In the genomic region with DNA sequence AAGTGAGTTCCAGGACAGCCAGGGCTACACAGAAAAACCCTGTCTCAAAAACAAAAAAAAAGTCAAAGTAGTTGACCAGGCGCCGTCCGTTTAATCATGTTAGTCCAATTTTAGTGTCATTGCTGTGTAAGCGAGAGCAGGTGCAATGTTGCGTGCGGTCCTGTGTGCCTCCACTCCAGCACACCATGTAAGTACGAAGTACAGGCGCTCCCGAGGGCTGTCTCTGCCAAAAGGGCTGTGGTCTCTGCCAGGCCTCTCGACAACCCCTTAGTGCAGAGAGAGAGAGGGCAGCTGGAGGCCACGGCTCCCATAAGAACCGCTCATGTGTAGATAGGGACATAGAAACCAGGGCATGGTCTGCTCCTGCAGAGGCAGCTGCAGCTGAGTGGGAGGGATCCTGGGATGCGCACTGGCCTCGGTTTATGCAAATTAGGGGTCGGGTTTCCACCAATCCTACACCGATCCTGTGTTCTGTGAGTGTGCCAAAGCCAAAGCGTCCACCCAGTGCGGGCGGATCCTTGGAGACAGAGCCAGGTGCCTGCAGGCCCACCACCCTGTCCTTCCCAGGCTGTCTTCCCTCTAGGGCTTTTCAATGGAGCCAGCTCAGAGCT, we compare ENCODE assay signal across 9 mouse cellular contexts. TPM values are rescaled to one million over a fixed set of nuclear protein-coding genes. Genes with fewer than 3 reads are reported as not detected.
DNase-seq lines count a peak whose midpoint lies in the region; ATAC-seq lines count a peak whose summit lies in the region.
"Had no signal": no experiment of that assay in that cellular context is flagged by ENCODE, and none has a peak within 500 bp of the region (broad histone marks: within the 10 kb centered on the region; RNA-seq: fewer than 3 reads in every experiment).

No protein-coding gene starts in this region.

- WGBS in forebrain, embryonic 13.5 days = 40% methylated on average over 19 of the region's 19 CpGs

- peak overlapping the region; percentile 59; the same call in 1 of the 2 replicates for H3K27ac ChIP-seq in forebrain, embryonic 13.5 days

- intact Hi-C loops in heart, postnatal 25 days (cut with DNase I) = no loop called here

- H3K27me3 ChIP-seq in forebrain, embryonic 13.5 days = no peaks in the 10 kb centered on the region
- H3K27me3 ChIP-seq: CH12.LX had no signal

- ATAC-seq in forebrain, embryonic 13.5 days = peak; percentile 92
- ATAC-seq in cerebellum, adult (ENCODE audit: insufficient number of reproducible peaks, low FRiP score, low TSS enrichment) = no peak

- DNase-seq in heart, adult 11 months = peak; percentile 92
- DNase-seq in heart, postnatal 25 days (ENCODE audit: low spot score) = no peak
- DNase-seq in kidney, adult 18-20 months = peak; percentile 23
- peak; percentile 27 to 62 for DNase-seq in lung, postnatal 4 days
- peak; percentile 49 for DNase-seq in yolk sac, embryonic 10.5 days (ENCODE audit: low spot score)
- no peak for DNase-seq in thymus, postnatal 0 days (ENCODE audit: low spot score)

- peaks cover 7% of the 10 kb centered on the region for H3K4me1 ChIP-seq in forebrain, embryonic 13.5 days

- H3K9me3 ChIP-seq in forebrain, embryonic 13.5 days (replicated peaks) = no peaks in the 10 kb centered on the region

- H3K9ac ChIP-seq in forebrain, embryonic 13.5 days = peak overlapping the region; percentile 30; the same call in 1 of the 2 replicates

- no peak overlapping the region for H3K4me3 ChIP-seq in forebrain, embryonic 13.5 days

- H3K36me3 ChIP-seq in forebrain, embryonic 13.5 days (ENCODE audit: poor library complexity, severe bottlenecking) = peaks cover 46% of the 10 kb centered on the region

- H3K4me2 ChIP-seq in forebrain, embryonic 13.5 days = no peak overlapping the region

RNA-seq across cellular contexts. Expression of a gene that starts 23.5 kb away (rescaled TPM):
- total RNA-seq in heart, postnatal 25 days (2021) = 10 to 100 TPM in 1 of 2 experiments, 1 to 10 TPM in 1; 8.5 to 10.3 TPM
- 54.6 and 60.4 TPM in 2 replicates for polyA plus RNA-seq in forebrain, embryonic 13.5 days (2015; fragmentation: Nextera tagmentation; extraction: Ambion mirVana)
- polyA plus RNA-seq in thymus, postnatal 0 days (2015; fragmentation: Nextera tagmentation; extraction: Ambion mirVana) = 49.3 and 50.0 TPM in 2 replicates

RNA-seq across cellular contexts. Expression of a gene that starts 44.2 kb away (rescaled TPM):
- 1 to 10 TPM; 1.7 to 2.7 TPM for total RNA-seq in heart, postnatal 25 days (2021)
- polyA plus RNA-seq in forebrain, embryonic 13.5 days (2015; fragmentation: Nextera tagmentation; extraction: Ambion mirVana) = 29.4 and 34.9 TPM in 2 replicates
- 15.7 and 26.5 TPM in 2 replicates for polyA plus RNA-seq in thymus, postnatal 0 days (2015; fragmentation: Nextera tagmentation; extraction: Ambion mirVana)

RNA-seq across cellular contexts. Expression of a gene that starts 49.7 kb away (rescaled TPM):
- 10 to 100 TPM; 42.6 to 46.1 TPM for total RNA-seq in heart, postnatal 25 days (2021)
- polyA plus RNA-seq in forebrain, embryonic 13.5 days (2015; fragmentation: Nextera tagmentation; extraction: Ambion mirVana) = 133 and 151 TPM in 2 replicates
- 75.0 and 75.5 TPM in 2 replicates for polyA plus RNA-seq in thymus, postnatal 0 days (2015; fragmentation: Nextera tagmentation; extraction: Ambion mirVana)

Comparison
In these comparisons a context has a peak if more than half of its experiments do, and no peak if none do; other contexts are left out.
1. DNase-seq: peak in heart, adult 11 months (single experiment), kidney, adult 18-20 months (single experiment), lung, postnatal 4 days (2 of 2) and yolk sac, embryonic 10.5 days (single experiment); none in heart, postnatal 25 days (single experiment) and thymus, postnatal 0 days (single experiment).